Mouse (Mus musculus): ENCODE measurements around the gene Gorasp1. TPM values are rescaled to one million over a fixed set of nuclear protein-coding genes. Genes with fewer than 3 reads are reported as not detected.

Gorasp1 gene
- polyA plus RNA-seq, 1 experiment from 2014 or later = 32.6 TPM

- no peak overlapping the region for H3K4me3 ChIP-seq (replicated peaks)
- no peak overlapping the region for H3K9ac ChIP-seq
- H3K4me1 ChIP-seq = no peaks in the 10 kb centered on the region
- 90% methylated on average over 4 of the region's 4 CpGs for WGBS
- H3K27me3 ChIP-seq = no peaks in the 10 kb centered on the region
- no peaks in the 10 kb centered on the region for H3K9me3 ChIP-seq (replicated peaks)
- peaks cover 82% of the 10 kb centered on the region for H3K36me3 ChIP-seq
- no peak overlapping the region for H3K27ac ChIP-seq (replicated peaks)
- H3K4me2 ChIP-seq (replicated peaks) = no peak overlapping the region
- no peak for ATAC-seq (ENCODE audit: insufficient number of reproducible peaks, low FRiP score, low TSS enrichment, low read depth)
Measured at GRCm38 (mm10) chr9:119923462-119923861, 13.9 kb downstream of the Gorasp1 start.

GRCm38 (mm10) chr9:119919858-119920257 lies 17.5 kb downstream of the Gorasp1 start:
- WGBS = 71% methylated on average over 1 of the region's 1 CpGs
- no peak; the same call in 1 of the 2 replicates for ATAC-seq (ENCODE audit: insufficient number of reproducible peaks, low FRiP score, low TSS enrichment, low read depth)
- H3K4me2 ChIP-seq (replicated peaks) = no peak overlapping the region
- H3K4me3 ChIP-seq (replicated peaks) = no peak overlapping the region
- H3K27ac ChIP-seq (replicated peaks) = no peak overlapping the region
- H3K9me3 ChIP-seq (replicated peaks) = no peaks in the 10 kb centered on the region
- H3K4me1 ChIP-seq = no peaks in the 10 kb centered on the region
- H3K9ac ChIP-seq = no peak overlapping the region
- H3K27me3 ChIP-seq = no peaks in the 10 kb centered on the region
- H3K36me3 ChIP-seq = peaks cover 73% of the 10 kb centered on the region

- H3K27ac ChIP-seq (replicated peaks) = no peak overlapping the region
- WGBS = 72% methylated on average over 13 of the region's 13 CpGs
Measured at GRCm38 (mm10) chr9:119913087-119913838, 24.1 kb downstream of the Gorasp1 start.

GRCm38 (mm10) chr9:119909931-119910330 lies 27.4 kb downstream of the Gorasp1 start:
- no peaks in the 10 kb centered on the region for H3K9me3 ChIP-seq (replicated peaks)
- H3K27me3 ChIP-seq = no peaks in the 10 kb centered on the region
- no peak overlapping the region for H3K4me2 ChIP-seq (replicated peaks)
- 91% methylated on average over 3 of the region's 3 CpGs for WGBS
- no peaks in the 10 kb centered on the region for H3K4me1 ChIP-seq
- no peak overlapping the region for H3K4me3 ChIP-seq (replicated peaks)
- H3K36me3 ChIP-seq = peaks cover 89% of the 10 kb centered on the region
- no peak for ATAC-seq (ENCODE audit: insufficient number of reproducible peaks, low FRiP score, low TSS enrichment, low read depth)
- H3K9ac ChIP-seq = no peak overlapping the region
- no peak overlapping the region for H3K27ac ChIP-seq (replicated peaks)

More at GRCm38 (mm10) chr9:119913087-119913838, 24.1 kb downstream of the Gorasp1 start:
- no peak overlapping the region for H3K4me3 ChIP-seq (replicated peaks)
- H3K9me3 ChIP-seq (replicated peaks) = no peaks in the 10 kb centered on the region
- no peak for ATAC-seq (ENCODE audit: insufficient number of reproducible peaks, low FRiP score, low TSS enrichment, low read depth)
- no peaks in the 10 kb centered on the region for H3K4me1 ChIP-seq
- no peaks in the 10 kb centered on the region for H3K27me3 ChIP-seq
- H3K36me3 ChIP-seq = peaks cover 80% of the 10 kb centered on the region
- no peak overlapping the region for H3K4me2 ChIP-seq (replicated peaks)
- H3K9ac ChIP-seq = no peak overlapping the region

- no peaks in the 10 kb centered on the region for H3K4me1 ChIP-seq
- no peaks in the 10 kb centered on the region for H3K9me3 ChIP-seq (replicated peaks)
- H3K4me2 ChIP-seq (replicated peaks) = no peak overlapping the region
- H3K9ac ChIP-seq = no peak overlapping the region
- no peak overlapping the region for H3K27ac ChIP-seq (replicated peaks)
- H3K27me3 ChIP-seq = no peaks in the 10 kb centered on the region
- whole genome bisulfite sequencing = 94% methylated on average over 3 of the region's 3 CpGs
- H3K4me3 ChIP-seq (replicated peaks) = no peak overlapping the region
- ATAC-seq (ENCODE audit: insufficient number of reproducible peaks, low FRiP score, low TSS enrichment, low read depth) = no peak
- H3K36me3 ChIP-seq = peaks cover 91% of the 10 kb centered on the region
Measured at GRCm38 (mm10) chr9:119908708-119909107, 28.7 kb downstream of the Gorasp1 start.

- no peak for ATAC-seq (ENCODE audit: insufficient number of reproducible peaks, low FRiP score, low TSS enrichment, low read depth)
- H3K27ac ChIP-seq (replicated peaks) = no peak overlapping the region
- H3K4me1 ChIP-seq = no peaks in the 10 kb centered on the region
- H3K4me3 ChIP-seq (replicated peaks) = no peak overlapping the region
- H3K4me2 ChIP-seq (replicated peaks) = no peak overlapping the region
- H3K9ac ChIP-seq = no peak overlapping the region
- H3K9me3 ChIP-seq (replicated peaks) = no peaks in the 10 kb centered on the region
- no peaks in the 10 kb centered on the region for H3K27me3 ChIP-seq
- peaks cover 52% of the 10 kb centered on the region for H3K36me3 ChIP-seq
- WGBS = 78% methylated on average over 12 of the region's 12 CpGs
Measured at GRCm38 (mm10) chr9:119902410-119903151, 34.8 kb downstream of the Gorasp1 start.

GRCm38 (mm10) chr9:119899446-119899845 lies 37.9 kb downstream of the Gorasp1 start:
- Histone ChIP-seq H3K27me3 (no peaks in the 10 kb centered on the region), H3K4me2 (replicated peaks) (no peak overlapping the region), H3K9me3 (replicated peaks) (no peaks in the 10 kb centered on the region), H3K4me3 (replicated peaks) (no peak overlapping the region), H3K36me3 (peaks cover 23% of the 10 kb centered on the region), H3K27ac (replicated peaks) (no peak overlapping the region), H3K9ac (no peak overlapping the region), H3K4me1 (peaks cover 16% of the 10 kb centered on the region)
- no peak for ATAC-seq (ENCODE audit: insufficient number of reproducible peaks, low FRiP score, low TSS enrichment, low read depth)
- WGBS = 88% methylated on average over 2 of the region's 2 CpGs

- WGBS = under 1% methylated on average over 54 of the region's 71 CpGs
- H3K27me3 ChIP-seq = no peaks in the 10 kb centered on the region
Measured at GRCm38 (mm10) chr9:119895040-119895721, 42.2 kb downstream of the Gorasp1 start.

GRCm38 (mm10) chr9:119894339-119895009 lies 42.9 kb downstream of the Gorasp1 start, which contains the start of gene Wdr48:
Wdr48 (plus strand) TSS chr9:119894878.
- H3K36me3 ChIP-seq = 0 out of 2 replicates have a peak, but pooled peaks cover 3% of the 10 kb centered on the region
- no peaks in the 10 kb centered on the region for H3K27me3 ChIP-seq
- H3K4me1 ChIP-seq = peaks cover 20% of the 10 kb centered on the region
- H3K4me3 ChIP-seq (replicated peaks) = peak within 1 kb of the TSS; percentile 91
- peak; percentile 98 for ATAC-seq (ENCODE audit: insufficient number of reproducible peaks, low FRiP score, low TSS enrichment, low read depth)
- peak within 1 kb of the TSS; percentile 89 for H3K9ac ChIP-seq
- H3K27ac ChIP-seq (replicated peaks) = peak within 1 kb of the TSS; percentile 87
- WGBS = 3% methylated on average over 34 of the region's 34 CpGs
- no peaks in the 10 kb centered on the region for H3K9me3 ChIP-seq (replicated peaks)
- peak within 1 kb of the TSS; percentile 92 for H3K4me2 ChIP-seq (replicated peaks)

More at GRCm38 (mm10) chr9:119895040-119895721, 42.2 kb downstream of the Gorasp1 start:
- peak overlapping the region; percentile 87 for H3K27ac ChIP-seq (replicated peaks)
- H3K4me2 ChIP-seq (replicated peaks) = peak overlapping the region; percentile 92
- 0 out of 2 replicates have a peak, but pooled peaks cover 8% of the 10 kb centered on the region for H3K36me3 ChIP-seq
- ATAC-seq (ENCODE audit: insufficient number of reproducible peaks, low FRiP score, low TSS enrichment, low read depth) = peak; percentile 68
- peaks cover 20% of the 10 kb centered on the region for H3K4me1 ChIP-seq
- H3K4me3 ChIP-seq (replicated peaks) = peak overlapping the region; percentile 91
- H3K9me3 ChIP-seq (replicated peaks) = no peaks in the 10 kb centered on the region
- peak overlapping the region; percentile 89 for H3K9ac ChIP-seq

GRCm38 (mm10) chr9:119893881-119894280 lies 43.5 kb downstream of the Gorasp1 start:
- H3K27ac ChIP-seq (replicated peaks) = no peak overlapping the region
- H3K27me3 ChIP-seq = no peaks in the 10 kb centered on the region
- 0 out of 2 replicates have a peak overlapping the region, but pooled peaks have one; percentile 89 for H3K9ac ChIP-seq
- no peak for ATAC-seq (ENCODE audit: insufficient number of reproducible peaks, low FRiP score, low TSS enrichment, low read depth)
- WGBS = 82% methylated on average over 5 of the region's 5 CpGs
- no peaks in the 10 kb centered on the region for H3K36me3 ChIP-seq
- peaks cover 20% of the 10 kb centered on the region for H3K4me1 ChIP-seq
- no peaks in the 10 kb centered on the region for H3K9me3 ChIP-seq (replicated peaks)
- H3K4me2 ChIP-seq (replicated peaks) = peak overlapping the region; percentile 92
- no peak overlapping the region for H3K4me3 ChIP-seq (replicated peaks)

Measured in embryonic facial prominence, embryonic 15.5 days (tissue).